21 mouse cellular contexts compared by ENCODE assay signal in the genomic region with DNA sequence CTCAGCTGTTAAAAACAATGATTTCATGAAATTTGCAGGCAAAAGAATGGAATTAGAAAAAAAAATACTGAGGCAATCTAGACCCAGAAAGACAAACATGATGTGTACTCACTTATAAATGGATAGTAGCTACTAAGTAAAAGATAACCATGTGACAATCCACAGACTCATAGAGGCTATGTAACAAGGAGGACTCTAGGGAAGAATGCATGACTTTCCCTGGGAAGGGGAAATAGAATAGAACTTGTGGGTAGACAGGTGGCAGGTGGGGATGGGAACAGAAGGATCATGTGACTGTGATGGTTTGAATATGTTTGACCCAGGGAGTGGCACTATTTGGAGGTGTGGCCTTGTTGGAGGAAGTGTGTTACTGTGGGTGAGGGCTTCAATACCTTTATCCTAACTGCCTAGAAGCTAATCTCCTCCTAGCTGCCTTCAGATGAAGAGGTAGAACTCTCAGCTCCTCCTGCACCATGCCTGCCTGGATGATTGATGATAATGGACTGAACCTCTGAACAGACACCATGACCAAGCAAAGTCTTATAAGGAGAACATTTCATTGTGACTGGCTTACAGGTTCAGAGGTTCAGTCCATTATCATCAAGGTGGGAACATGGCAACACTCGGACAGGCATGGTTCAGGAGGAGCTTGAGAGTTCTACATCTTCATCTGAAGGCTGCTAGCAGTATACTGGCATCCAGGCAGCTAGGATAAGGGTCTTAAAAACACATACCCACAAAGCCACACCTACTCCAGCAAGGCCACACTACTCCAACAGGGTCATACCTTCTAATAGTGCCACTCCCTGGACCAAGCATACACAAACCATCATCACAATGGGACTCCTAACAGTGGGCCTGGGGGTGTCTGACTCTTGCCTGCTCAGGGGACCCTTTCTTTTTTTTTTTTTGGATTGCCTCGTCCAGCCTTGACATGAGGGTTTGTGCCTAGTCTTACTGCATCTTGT.
DNase-seq lines count a peak whose midpoint lies in the region; ATAC-seq and TF ChIP-seq lines count a peak whose summit lies in the region.
"Had no signal": no experiment of that assay in that cellular context is flagged by ENCODE, and none has a peak within 500 bp of the region (broad histone marks: within the 10 kb centered on the region; RNA-seq: fewer than 3 reads in every experiment).

No protein-coding gene starts in this region.

- 0 out of 2 replicates have a peak overlapping the region, but pooled peaks have one; percentile 6 for H3K4me2 ChIP-seq in liver, embryonic 12.5 days
- H3K4me2 ChIP-seq: limb, embryonic 15.5 days had no signal

- no peak overlapping the region for H3K4me3 ChIP-seq in liver, embryonic 12.5 days
- H3K4me3 ChIP-seq in lung, adult 2 months (replicated peaks; ENCODE audit: extremely low read depth, low read depth, low read length) = no peak overlapping the region
- H3K4me3 ChIP-seq: embryonic facial prominence, embryonic 10.5 days; layer of hippocampus, adult 2 months; limb, embryonic 15.5 days had no signal

- peaks cover 42% of the 10 kb centered on the region for H3K4me1 ChIP-seq in liver, embryonic 12.5 days
- H3K4me1 ChIP-seq in lung, adult 2 months (ENCODE audit: control insufficient read depth, insufficient read depth, low read length) = no peaks in the 10 kb centered on the region
- H3K4me1 ChIP-seq: embryonic facial prominence, embryonic 10.5 days; limb, embryonic 15.5 days had no signal

- H3K27ac ChIP-seq in liver, embryonic 12.5 days = peak overlapping the region; percentile 82
- H3K27ac ChIP-seq: embryonic facial prominence, embryonic 10.5 days; hindbrain, postnatal 0 days; layer of hippocampus, adult 2 months; limb, embryonic 15.5 days had no signal

- TF ChIP-seq POLR2A in lung, adult 2 months (IDR thresholded peaks at IDR 0.05; ENCODE audit: borderline replicate concordance, extremely low read depth, low read depth, low read length) = no peak

- no peaks in the 10 kb centered on the region for H3K9me3 ChIP-seq in liver, embryonic 12.5 days (replicated peaks)
- H3K9me3 ChIP-seq: embryonic facial prominence, embryonic 10.5 days; limb, embryonic 15.5 days had no signal

- 54% methylated on average over 2 of the region's 2 CpGs for WGBS in liver, embryonic 12.5 days (ENCODE audit: insufficient replicate concordance)
- WGBS in lung, adult 2 months = 67% methylated on average over 2 of the region's 2 CpGs

- TF ChIP-seq CTCF in lung, adult 2 months (IDR thresholded peaks at IDR 0.05; ENCODE audit: insufficient read depth, low read length) = no peak

- peak; percentile 98 for ATAC-seq in liver, embryonic 12.5 days
- peak; percentile 92 for ATAC-seq in megakaryocyte-erythroid progenitor cell, adult 5-6 weeks (replicated peaks; ENCODE audit: low FRiP score, low TSS enrichment, poor library complexity, severe bottlenecking)
- ATAC-seq: forebrain, embryonic 14.5 days; hindbrain, postnatal 0 days; midbrain, embryonic 16.5 days had no signal

- no peaks in the 10 kb centered on the region for H3K36me3 ChIP-seq in liver, embryonic 12.5 days
- H3K36me3 ChIP-seq: embryonic facial prominence, embryonic 10.5 days; limb, embryonic 15.5 days had no signal

- no peak overlapping the region for H3K9ac ChIP-seq in liver, embryonic 12.5 days
- H3K9ac ChIP-seq: limb, embryonic 15.5 days had no signal

- peak; percentile 8 for DNase-seq in R1 (ENCODE audit: low read depth, low spot score)
- peak; percentile 62 for DNase-seq in c-Kit-positive CD71-positive TER-119-positive erythroid progenitor cells, embryonic 14.5 days (ENCODE audit: low spot score)
- no peak for DNase-seq in lung, adult 2 months
- no peak for DNase-seq in ovary, adult 18-20 months (ENCODE audit: low spot score)
- no peak for DNase-seq in adrenal gland, postnatal 14 days
- DNase-seq: adrenal gland, adult 8-10 months; cerebellum, adult 2 months; gastrocnemius, postnatal 10 days; heart, adult 11 months; kidney, adult 2 months; kidney, postnatal 10 days; lung, postnatal 10 days; right cerebral cortex, postnatal 4 days had no signal

- H3K27me3 ChIP-seq in liver, embryonic 12.5 days (replicated peaks) = no peaks in the 10 kb centered on the region
- H3K27me3 ChIP-seq: limb, embryonic 15.5 days had no signal

Comparison
In these comparisons a context has a peak if more than half of its experiments do, and no peak if none do; other contexts are left out.
1. DNase-seq: peak in R1 (single experiment) and c-Kit-positive CD71-positive TER-119-positive erythroid progenitor cells, embryonic 14.5 days (single experiment); none in lung, adult 2 months (single experiment), ovary, adult 18-20 months (single experiment) and adrenal gland, postnatal 14 days (single experiment).